Mouse (Mus musculus): ENCODE measurements at regions not wholly inside any gene's neighbourhood (a gene's known extent, or its start where the extent isn't known, plus 50 kb on each side); places are given as distances from the start of the nearest gene placed in this dataset.

DNA sequence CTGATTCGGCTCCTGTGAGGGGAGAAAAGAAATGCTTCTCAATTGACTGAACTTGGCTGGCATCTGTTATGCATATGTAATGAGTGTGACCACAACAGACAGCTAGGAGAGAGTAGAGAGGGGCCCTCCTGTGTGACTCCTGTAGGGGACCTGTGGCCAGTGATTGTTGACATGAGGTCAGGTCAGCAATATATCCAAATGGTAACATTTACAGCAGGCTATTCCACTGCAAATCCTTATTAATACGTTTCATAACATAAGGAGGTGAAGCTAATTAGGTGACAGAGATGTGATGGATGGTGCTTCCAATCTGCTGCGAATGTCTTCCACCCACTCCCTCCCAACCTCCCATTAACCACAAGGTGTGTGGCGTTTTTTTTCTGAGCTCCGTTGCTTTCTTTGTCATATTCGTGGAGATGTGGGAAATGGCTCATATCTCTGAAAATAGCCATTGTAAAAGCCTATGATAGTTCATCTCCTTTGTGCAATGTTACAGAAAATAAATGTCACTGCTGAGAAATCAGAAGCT is 309.5 kb downstream of the Irx1 start:
- DNase-seq (ENCODE audit: low spot score), result no peak

DNA sequence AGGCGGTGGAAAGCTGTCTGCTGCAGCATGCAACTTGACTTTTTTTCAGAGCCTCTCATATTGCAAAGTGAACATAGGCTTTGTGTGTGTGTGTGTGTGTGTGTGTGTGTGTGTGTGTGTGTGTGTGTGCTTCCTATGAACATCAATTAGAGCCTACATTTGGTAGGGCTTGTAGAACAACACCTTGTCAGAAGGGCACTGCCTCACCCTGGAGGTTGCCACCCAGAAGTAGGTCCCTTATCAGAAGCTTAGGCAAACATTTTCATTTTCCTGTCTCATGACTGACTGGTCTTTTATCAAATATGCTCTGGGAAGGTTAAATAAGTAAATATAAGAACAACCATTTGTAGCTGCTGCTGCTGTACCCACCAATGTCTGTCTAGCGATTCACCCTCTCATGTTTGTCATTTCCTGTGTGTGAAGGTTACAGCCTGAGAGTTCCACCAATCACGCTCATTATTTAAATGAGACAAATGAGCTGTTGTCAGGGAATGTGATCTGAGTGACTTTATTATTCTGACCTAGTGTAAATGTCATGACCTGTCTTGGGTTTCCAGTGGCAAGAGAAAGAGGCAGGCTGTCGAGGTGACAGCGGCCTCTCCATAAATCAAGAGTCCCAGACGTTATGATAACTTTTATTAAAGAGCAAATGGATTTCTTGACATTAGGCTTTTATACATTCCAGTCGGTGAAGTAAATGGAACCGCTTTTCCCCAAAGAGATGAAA is 310.1 kb downstream of the Irx1 start:
- no peak for DNase-seq (ENCODE audit: low spot score)

DNA sequence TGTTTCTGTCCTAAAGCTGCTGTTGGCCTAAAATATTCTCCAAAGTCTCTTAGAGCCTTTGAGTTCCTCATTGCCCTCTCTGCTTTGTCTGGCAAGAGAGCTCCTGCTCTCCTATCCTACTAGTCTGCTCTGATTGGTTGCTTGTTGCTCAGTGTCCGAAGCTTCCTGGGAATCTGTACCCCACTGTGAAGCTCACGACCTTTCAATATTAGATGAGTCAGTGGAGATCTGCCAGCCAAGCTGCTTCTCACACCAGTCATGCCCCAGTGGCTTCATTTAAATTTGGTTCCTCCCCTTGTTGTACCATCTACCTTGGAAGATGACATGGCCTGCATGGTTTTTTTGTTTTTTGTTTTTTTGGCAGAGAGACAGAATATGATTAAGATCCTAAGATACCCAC is 313.6 kb downstream of the Irx1 start:
- DNase-seq (ENCODE audit: low spot score), result no peak

DNA sequence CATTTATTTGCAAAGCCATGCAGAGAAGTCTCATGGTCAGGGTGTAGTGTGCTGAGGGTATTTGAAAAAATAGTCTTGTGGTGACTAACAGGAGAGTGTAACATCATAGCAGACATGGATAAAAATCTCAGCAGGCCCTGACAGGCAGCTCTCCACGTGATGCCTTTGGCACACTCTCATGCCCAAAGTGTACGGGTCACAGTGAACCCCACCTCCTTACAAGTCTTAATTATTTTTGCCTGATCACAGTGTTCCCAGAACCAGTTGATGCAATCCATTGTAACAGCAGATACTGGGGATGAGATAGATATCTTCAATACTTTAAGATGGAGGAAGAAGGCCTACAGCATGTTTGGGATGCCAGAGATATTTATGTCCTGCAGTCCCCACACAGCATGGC is 314.5 kb downstream of the Irx1 start:
- no peak for DNase-seq (ENCODE audit: low spot score)

DNA sequence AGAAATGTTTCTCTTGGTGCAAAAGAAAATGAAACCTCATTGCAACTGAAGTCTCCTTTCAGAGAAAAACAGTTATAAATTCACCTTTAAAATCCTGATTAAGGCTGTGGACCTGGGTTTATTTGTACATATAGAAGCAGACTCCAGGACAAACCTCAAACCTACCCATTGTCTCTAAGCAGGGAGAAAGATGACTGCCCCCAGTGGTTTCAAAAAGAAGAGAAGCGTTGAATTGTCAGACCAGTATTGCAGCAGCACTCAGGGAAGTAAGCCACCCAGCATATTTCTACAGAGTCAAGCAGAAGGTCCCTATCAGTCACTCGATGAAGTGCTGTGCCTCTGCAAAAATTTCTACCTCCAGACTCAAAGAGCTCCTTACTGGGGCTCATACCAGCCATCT is 332.1 kb downstream of the Irx1 start:
- no peak for DNase-seq (ENCODE audit: low spot score)

DNA sequence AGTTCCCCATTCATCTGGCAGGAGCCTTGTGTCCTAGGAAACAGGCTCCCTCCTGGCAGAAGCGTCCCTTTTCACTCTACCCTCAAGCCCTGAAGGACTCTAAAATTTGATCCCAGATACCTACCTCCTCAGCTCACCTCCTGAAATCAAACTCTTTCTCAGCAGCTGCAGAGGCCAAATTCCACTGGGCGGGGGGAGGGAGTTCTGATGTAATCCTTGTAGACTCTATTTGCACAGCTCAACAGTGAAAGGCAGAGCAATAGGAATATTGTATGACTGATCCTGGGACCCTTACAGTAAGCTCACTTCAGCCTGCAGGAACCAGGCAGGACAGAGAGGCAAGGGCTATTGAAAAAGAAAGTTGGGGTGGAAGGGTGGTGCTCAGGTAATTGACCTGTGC is 346.3 kb downstream of the Irx1 start:
- no peak for DNase-seq (ENCODE audit: low spot score)

DNA sequence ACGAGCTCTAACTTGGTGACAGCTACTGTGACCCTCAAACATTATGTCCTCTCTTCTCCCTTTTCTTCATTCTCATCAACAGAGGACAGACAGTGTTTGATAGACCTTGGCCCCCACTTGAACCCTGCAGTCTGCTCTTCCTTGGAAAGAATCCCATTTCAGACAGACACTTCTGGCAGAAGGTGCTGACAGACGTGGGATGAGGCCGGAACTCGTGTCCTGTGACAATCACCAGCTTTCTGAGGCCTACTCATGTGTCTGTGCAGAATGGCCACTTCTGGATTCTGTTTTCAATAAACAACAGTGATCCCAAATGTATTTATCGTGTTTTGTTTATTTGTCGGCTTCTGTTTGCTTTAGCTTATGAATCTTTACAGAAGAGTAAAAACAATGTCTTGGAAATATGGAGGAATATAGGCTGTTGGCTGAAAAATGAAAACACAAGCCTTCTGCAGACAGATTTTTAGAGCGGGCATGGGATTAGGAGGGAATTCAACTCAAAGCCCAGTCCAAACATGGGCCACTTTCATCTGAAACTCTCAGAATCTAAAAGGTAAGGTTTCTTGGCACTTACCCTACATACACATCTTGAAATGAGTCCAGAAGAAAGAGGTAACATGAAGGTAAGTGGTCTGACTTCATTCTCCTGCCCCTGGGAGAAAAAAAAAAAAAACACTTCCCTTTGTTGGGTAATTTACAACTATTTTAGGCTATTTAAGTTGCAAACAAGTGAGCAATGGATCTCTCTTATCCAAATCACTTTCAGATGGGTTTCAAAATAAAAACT is 350.9 kb downstream of the Irx1 start:
- no peak for DNase-seq (ENCODE audit: low spot score)

DNA sequence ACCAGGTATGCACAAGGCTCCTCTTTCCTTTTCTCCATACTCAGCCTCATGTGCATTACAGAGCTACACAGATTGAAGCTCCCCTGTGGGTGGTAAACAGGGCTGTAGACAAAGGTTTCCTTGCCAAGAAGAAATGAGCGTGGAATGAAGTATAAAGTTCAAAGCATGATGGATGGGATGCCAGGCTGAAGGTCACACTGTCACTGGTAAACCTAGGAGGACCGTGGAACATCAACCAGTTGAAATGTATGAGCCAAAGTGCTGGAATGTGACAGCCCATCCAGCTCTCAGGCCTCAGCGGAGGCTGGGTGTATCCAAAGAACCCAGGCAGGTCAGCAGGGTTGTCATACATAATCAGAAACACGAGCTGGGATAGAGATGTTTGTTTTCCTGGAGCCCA is 381.0 kb downstream of the Irx1 start:
- no peak for DNase-seq (ENCODE audit: low spot score)

DNA sequence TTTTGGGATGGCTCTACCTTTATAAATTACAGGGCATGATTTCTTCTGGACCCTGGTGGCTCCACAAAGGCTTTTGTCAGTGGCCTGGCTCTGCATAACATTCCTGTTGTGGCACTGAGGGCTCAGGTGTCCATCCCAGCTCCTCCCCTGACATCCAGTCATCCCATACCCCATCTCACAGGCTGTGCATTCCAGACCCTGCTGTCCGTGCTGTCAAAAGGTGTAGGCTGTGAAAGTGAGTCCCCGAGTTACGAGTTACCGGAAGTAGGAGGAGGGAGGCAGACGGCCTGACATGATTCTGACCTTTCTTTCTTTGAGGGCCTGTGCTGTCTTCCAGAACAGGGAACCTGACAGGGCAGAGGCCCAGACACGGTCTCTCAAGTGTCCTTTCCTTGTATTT is 397.6 kb downstream of the Irx1 start:
- DNase-seq (ENCODE audit: low spot score), result no peak

DNA sequence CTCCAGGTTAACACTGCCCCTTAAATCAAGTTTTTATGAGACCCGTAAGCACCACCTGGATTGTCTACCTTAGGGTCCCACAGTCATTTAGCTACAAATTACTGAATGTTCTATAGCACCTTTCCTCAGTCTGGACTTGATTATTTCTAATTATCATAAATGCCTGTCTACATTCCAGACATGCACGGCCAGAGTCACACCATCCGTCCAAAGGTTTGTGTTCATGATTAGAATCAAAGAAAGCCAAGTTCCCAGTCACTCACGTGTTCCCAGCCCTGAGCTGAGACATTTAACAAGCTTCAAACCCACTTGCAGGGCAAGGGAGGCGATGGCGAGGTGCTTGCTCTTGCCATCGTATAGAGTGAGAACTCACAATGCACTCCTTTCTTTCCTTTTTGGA is 398.1 kb downstream of the Irx1 start:
- no peak for DNase-seq (ENCODE audit: low spot score)

DNA sequence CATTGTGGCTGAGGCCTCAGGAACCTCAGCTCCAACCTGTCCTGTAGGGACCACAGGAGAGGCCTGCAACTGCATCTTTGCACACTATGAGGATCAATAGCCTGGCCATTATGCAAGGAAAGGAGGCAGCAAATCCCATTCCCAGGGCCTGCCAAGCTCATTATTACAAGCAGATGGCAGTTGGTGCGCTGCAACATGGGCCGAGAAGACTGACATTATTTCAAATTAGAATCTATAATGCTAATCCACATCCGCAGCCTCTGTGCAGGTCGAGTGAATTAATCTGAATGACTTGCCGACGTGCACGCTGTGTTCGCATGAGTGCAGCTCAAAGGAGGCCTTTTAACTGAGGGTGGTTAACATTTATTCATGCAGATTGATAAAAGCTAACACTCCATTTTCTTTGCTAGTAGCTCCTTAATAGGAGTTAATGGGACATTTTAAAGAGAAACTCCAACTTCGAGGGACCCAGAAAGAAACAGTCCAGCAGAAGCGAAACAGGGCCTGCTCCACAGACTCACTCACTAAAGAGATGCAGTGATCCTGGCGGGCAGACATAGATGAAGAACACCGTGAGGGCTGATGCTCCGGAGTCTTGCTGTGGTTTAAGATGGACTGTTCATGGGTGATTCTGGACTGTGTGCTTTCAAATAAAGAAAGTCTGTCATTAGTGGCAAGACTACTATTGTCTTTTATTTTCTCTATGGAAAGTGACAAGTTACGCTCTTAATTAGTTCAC is 404.9 kb downstream of the Irx1 start:
- no peak for DNase-seq (ENCODE audit: low spot score)

DNA sequence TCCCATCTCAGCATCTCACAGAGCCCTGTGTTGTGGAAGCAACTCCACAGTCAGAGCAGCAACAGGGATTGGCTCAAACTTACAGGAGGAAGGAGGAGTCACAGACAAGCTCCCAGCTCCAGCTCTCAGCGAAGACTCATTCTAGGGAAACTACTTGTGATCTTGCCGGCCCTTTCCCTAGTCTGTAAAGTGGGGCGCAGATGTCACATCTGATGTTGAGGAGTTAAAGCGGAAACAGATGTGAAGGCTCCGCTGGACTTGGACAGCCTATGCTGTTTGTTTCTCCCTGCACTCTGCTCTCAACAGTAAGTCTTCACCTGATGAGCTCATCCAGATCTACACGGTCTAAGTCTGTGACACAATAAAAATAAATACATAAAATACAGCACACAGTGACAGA is 408.1 kb downstream of the Irx1 start:
- DNase-seq (ENCODE audit: low spot score), result no peak

DNA sequence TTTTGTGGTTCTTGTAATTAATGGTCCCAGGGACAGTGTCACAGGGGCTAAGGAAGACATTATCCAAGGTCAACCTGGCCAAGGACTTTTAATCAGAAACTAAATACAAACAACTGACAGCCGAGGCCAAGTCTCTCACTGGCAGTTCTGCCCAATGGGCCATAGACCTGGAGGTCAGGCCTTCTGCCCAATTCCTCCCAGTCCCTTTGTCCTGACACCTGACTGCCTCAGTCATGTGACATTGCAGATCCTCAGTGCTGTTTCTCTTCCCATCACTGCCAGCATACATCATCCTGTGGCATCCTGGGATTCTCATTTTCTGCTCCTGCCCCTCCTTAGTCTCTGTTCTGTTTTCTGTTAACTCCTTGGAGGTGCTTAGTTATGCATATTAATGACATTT is 413.4 kb downstream of the Irx1 start:
- DNase-seq (ENCODE audit: low spot score), result no peak

DNA sequence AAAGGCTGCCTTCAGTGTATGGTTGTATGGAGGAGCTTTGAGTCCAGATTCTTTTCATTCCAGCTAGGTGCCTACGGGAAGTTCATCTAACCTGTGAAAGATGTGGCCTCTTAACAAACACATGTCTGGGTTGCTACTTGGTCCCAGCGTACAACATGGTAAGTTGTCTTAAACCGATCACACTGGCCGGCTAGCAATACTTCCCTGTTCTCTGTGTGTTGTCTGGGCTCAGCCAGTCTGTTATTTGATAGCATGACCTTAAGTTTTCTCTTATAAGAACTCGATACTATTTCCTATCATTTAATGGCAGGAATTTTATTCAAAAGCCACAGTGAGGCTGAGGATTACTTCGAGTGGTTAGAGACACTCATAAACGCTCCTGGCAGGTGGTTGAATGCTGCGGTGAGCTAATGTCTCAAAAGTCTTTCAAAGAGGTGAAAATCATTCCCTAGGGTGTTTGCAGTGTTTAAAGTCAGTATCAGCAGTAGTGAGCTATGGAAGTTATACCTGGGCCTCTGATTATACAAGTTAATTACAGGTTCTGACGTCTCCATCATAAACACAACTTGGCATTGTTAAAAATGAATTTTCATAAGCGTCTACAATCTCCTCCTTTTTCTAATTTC is 414.2 kb downstream of the Irx1 start:
- no peak for DNase-seq (ENCODE audit: low spot score)

DNA sequence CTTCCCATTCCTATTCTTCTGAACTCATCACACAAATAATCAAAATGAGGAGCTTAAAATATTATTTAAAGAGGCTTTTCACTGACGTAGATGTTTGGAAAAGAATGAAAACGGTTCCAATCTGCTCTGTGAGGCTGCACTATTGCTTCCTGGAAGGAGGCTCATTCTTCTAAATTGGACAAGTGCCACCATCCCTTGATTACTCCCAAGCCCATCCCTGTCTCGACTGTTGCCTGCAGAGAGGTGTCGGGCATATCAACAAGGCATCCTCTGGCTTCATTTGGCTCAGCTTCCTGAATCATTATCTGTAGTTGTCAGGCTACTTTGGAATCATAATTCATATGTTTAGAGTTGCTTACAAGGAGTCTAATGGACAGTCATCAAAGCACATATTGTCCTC is 425.3 kb downstream of the Irx1 start:
- no peak for DNase-seq (ENCODE audit: low spot score)

DNA sequence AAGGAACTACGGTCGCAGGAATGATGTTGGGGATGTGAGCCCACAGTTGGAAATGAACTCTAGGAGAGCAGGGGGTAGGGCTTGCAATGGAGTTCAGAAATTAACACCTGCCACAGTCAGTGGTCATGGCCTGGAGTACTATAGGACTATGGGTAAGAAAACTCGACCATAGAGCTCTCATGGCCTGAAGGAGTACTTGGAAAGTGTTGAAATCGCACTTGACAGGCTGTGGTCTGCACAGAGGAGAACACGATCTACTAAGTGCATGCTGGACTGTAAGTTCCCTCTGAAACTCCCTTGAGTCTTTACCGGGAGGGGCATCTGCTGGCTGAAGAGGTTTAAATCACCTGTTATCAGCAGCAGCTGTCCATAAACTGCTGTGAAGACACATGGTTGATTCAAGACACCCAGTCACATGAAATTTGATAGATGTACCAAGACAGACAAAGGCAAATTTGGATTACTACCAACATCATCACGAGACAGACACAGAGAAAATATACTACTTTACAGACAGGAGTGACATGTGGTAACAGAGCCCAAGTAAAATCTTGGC is 430.6 kb downstream of the Irx1 start:
- no peak for DNase-seq (ENCODE audit: low spot score)

DNA sequence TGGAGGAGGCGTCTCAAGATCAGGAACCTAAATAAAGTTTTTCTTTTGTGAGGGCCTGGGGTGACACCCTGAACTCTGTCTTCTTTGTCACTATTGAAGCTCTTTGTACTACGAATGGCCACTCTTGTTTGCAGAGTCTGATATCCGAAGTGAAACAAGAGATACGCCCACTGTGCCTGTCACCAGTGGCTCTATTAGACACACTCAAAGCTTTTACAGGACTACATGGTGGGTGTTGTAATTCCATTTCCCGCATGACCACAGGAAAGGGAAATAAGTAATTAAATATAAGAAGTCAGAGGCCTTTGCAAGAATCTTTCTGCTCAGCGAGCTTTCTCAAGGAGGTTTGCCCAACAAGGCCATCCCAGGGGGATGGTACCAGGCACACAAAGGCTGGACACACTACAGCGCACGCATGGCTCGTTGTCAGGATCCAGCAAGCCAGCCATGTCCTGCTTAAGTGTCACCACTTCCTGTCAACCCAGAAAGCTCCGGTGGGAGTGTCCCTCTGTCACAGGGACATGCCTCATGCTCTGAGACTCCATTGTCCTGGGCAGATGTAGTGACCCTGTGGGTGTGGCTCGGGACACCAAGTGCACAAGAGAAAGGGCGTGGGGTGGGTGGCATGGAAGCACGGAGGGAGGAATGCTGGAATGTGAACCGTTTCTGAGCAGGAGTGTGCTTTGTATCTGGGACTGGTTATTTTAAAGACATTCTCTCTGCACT is 434.0 kb downstream of the Irx1 start:
- DNase-seq (ENCODE audit: low spot score), result no peak

DNA sequence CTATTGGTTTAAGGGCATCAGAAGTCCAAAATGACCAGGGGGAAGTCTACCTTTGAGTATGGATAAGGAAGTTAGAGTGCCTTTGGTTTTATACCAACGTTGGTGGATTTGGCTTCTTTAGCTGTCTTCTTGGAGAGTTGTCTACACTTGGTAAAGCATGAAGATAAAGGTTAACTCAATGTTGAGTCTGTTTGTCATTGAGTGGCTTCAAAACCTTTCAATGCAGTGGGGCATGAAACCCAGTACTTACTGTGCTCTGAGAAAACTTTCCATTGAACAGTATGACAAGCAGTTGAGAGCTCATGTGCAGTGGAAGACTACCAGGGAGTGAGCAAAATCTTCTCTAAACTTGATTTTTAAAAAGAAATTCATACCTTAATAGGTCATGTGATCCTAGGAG is 445.7 kb downstream of the Irx1 start:
- no peak for DNase-seq (ENCODE audit: low spot score)

DNA sequence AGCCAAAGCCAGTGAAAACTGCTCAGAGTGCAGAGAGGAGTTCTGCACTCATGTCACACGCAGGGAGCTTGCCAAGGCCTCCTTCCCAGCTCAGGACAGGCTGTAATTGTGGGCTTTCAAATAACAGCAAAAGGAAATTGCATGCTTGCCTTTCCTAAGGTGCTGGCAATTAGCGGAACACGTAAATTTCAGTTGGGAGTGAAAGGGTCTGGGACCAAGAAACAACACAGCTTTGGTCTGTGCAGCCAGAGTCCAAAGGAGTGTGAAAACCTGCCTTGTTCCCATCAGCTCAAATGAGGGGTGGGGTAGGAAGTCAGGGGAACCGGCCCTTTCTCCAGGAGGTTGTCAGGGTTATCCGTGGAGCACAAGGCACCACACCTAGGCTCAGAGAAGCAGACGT is 450.3 kb downstream of the Irx1 start:
- no peak for DNase-seq (ENCODE audit: low spot score)

DNA sequence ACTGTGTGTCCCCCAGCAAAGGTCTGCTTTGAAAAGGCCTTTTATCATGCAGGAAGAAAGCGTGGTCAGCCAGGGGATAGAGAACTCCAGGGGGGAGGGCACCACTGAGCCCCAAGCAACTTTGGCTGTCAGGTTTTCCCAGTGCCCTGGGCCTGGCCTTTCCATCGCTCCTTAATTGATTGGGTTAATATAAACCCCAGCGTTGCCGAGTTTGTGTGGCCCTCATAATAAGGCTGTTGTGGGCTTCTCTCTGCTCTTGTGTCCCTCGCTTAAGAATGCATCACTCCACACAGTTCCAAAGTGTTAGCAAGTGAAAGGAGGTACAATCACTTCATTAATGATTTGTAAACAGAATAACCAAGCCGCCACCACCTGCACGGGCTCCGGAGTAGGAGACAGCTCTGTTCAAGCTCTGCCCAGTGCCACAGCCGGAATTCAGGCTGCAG is 455.5 kb downstream of the Irx1 start:
- DNase-seq (ENCODE audit: low spot score), result no peak

DNA sequence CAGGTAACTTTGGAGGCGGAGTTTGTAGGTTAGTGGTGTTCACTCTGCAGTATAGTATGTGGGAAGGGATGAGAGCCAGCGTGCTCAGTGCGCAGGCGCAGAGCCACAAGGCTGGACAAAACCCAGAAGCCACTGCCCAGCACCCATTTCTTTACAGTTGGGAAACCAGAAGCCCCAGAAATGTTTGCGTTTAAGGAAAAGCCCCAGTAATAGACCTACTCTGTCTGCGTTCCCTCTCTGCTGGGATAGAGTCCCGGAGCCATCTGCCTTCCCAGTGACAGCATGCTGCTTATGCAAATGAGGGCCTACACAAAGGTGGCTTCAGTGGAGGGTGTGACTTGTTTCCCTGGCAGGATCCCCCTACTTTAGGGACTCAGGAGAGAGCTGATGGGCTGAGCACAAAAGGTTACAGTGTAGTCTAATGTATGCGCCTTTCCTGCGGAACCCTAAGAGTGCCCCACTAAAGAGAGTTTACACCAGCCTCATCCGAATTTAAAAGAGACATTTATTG is 456.0 kb downstream of the Irx1 start:
- no peak for DNase-seq (ENCODE audit: low spot score)

Measured in urinary bladder, adult 2 months (tissue).